Mouse (Mus musculus) heart, embryonic 13.5 days (tissue): ENCODE results near the gene Ly6g6c. TPM values are rescaled to one million over a fixed set of nuclear protein-coding genes. Genes with fewer than 3 reads are reported as not detected.
A peak's percentile ranks its signal among the peaks of the same experiment; 100 is the strongest.

ENCODE experiments used
- ATAC-seq: fragments of 200-750 bp; cut with Nextera tagmentation; 2 replicates; pipeline ENCODE4 v1.8.0; 2017; ENCODE audit warnings: moderate TSS enrichment; ENCODE audit not compliant: insufficient number of reproducible peaks, low FRiP score, low TSS enrichment; ENCODE audit errors: extremely low read depth
- H3K27ac ChIP-seq: fragments of 300-500 bp; sonication (generic); replicated peaks from 2 replicates; pipeline ENCODE4 v1.5.1; 2015; ENCODE audit warnings: moderate library complexity, mild to moderate bottlenecking, inconsistent platforms
- H3K27me3 ChIP-seq: fragments of 300-500 bp; sonication (generic); replicated peaks from 2 replicates; pipeline ENCODE4 v1.6.1; 2015; ENCODE audit warnings: mild to moderate bottlenecking, inconsistent platforms
- H3K36me3 ChIP-seq: fragments of 300-500 bp; sonication (generic); 2 replicates; pipeline ENCODE4 v1.6.1; 2015; ENCODE audit warnings: mild to moderate bottlenecking, inconsistent platforms
- H3K4me1 ChIP-seq: fragments of 300-500 bp; sonication (generic); 2 replicates; pipeline ENCODE4 v1.6.1; 2015; ENCODE audit warnings: inconsistent platforms
- H3K4me2 ChIP-seq: fragments of 300-500 bp; sonication (generic); 2 replicates; pipeline ENCODE4 v1.6.1; 2015; ENCODE audit warnings: inconsistent platforms, mild to moderate bottlenecking, moderate library complexity
- H3K4me3 ChIP-seq: fragments of 300-500 bp; sonication (generic); 2 replicates; pipeline ENCODE4 v1.5.1; 2015; ENCODE audit warnings: moderate library complexity, mild to moderate bottlenecking, inconsistent platforms
- H3K9ac ChIP-seq: fragments of 300-500 bp; sonication (generic); 2 replicates; pipeline ENCODE4 v1.6.1; 2015; ENCODE audit warnings: inconsistent platforms, mild to moderate bottlenecking, moderate library complexity
- H3K9me3 ChIP-seq: fragments of 300-500 bp; sonication (generic); 2 replicates; pipeline ENCODE4 v1.6.1; 2016; ENCODE audit warnings: inconsistent platforms
- WGBS: fragments of 180-500 bp; shearing (Covaris S2); methylation state at CpG from one replicate; pipeline ENCODE4 v1.1.7; 2015; ENCODE audit warnings: mixed read lengths; 5-methylcytosine and 5-hydroxymethylcytosine counted together
- polyA plus RNA-seq: library from polyadenylated mRNA; unstranded; fragments of >200 nt; fragmentation: Nextera tagmentation; extraction: Ambion mirVana; gene quantifications from 2 replicates; pipeline ENCODE4 v1.2.1, GENCODE M21; 2015

The Ly6g6c gene
- polyA plus RNA-seq, 1 experiment from 2014 or later: not detected

DNA sequence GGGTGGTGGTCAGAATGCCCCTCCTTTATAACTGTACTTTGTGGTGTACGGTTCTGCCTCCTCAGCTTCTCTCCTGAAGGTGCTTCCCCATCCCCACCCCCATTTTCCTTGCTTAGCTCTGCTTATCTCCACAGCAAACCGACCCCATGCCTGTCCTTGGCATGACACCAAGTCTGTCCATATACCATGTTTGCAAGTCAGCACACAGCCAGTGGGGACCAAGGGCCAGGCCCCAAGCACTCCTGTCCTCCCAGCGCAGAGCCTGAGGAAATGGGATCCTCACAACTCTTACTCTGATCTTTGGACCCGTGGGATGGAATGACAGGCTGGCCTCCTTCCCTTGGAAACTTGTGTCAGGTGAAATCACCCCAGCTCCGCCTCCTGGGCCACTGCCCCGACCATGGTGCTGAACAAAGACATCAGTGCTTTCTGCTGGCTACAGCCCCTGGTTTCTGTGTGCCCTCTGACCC is 38.1 kb downstream of the Ly6g6c start:
- H3K4me2 ChIP-seq: no peak overlapping the region

GRCm38 (mm10) chr17:35104079-35104478 is 38.9 kb downstream of the Ly6g6c start:
- no peak overlapping the region for H3K4me3 ChIP-seq
- H3K36me3 ChIP-seq: peaks cover 48% of the 10 kb centered on the region
- H3K9me3 ChIP-seq: no peaks in the 10 kb centered on the region
- no peak overlapping the region for H3K4me2 ChIP-seq
- H3K4me1 ChIP-seq: peaks cover 30% of the 10 kb centered on the region
- H3K9ac ChIP-seq: no peak overlapping the region
- ATAC-seq: no peak
- H3K27ac ChIP-seq: no peak overlapping the region
- WGBS: 79% methylated on average over 7 of the region's 7 CpGs
- H3K27me3 ChIP-seq: no peaks in the 10 kb centered on the region

More for the DNA sequence above, 38.1 kb downstream of the Ly6g6c start:
- Histone ChIP-seq H3K27me3 (no peaks in the 10 kb centered on the region), H3K9ac (peak overlapping the region; percentile 50; the same call in 1 of the 2 replicates), H3K36me3 (peaks cover 56% of the 10 kb centered on the region), H3K4me1 (peaks cover 30% of the 10 kb centered on the region), H3K27ac (peak overlapping the region; percentile 42), H3K4me3 (no peak overlapping the region), H3K9me3 (no peaks in the 10 kb centered on the region)
- ATAC-seq: no peak
- 41% methylated on average over 6 of the region's 6 CpGs for WGBS

- Histone ChIP-seq H3K27me3 (no peaks in the 10 kb centered on the region), H3K36me3 (peaks cover 41% of the 10 kb centered on the region), H3K9ac (peak overlapping the region; percentile 50; the same call in 1 of the 2 replicates), H3K9me3 (no peaks in the 10 kb centered on the region), H3K4me3 (no peak overlapping the region), H3K4me2 (no peak overlapping the region), H3K4me1 (peaks cover 30% of the 10 kb centered on the region), H3K27ac (no peak overlapping the region)
- 48% methylated on average over 6 of the region's 6 CpGs for WGBS
- no peak for ATAC-seq
Observed at GRCm38 (mm10) chr17:35104754-35105153, 39.6 kb downstream of the Ly6g6c start.

GRCm38 (mm10) chr17:35105740-35106389 is 40.7 kb downstream of the Ly6g6c start:
- 29% methylated on average over 13 of the region's 13 CpGs for WGBS
- Histone ChIP-seq H3K36me3 (peaks cover 30% of the 10 kb centered on the region), H3K4me2 (peak overlapping the region; percentile 33), H3K27ac (no peak overlapping the region), H3K4me1 (peaks cover 30% of the 10 kb centered on the region), H3K9me3 (no peaks in the 10 kb centered on the region), H3K4me3 (no peak overlapping the region), H3K9ac (peak overlapping the region; percentile 56), H3K27me3 (no peaks in the 10 kb centered on the region)
- no peak for ATAC-seq

DNA sequence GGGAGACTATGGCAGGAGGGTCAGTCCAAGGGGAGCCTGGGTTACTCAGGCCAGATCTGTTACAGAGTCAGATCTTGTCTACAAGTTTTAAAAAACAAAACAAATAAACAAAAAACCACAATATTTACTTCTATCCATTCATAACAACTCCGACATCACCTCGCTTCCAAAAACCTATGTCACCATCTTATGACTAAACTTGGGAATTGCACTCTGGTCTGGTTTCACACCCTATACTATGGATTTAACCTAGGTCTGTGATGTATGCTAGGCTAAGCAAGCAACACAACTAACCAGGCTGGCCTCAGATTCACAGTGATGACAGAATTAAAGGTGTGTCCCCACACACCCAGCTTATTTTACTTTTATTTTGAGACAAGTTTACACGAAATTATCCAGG is 41.3 kb downstream of the Ly6g6c start:
- ATAC-seq: no peak
- 52% methylated on average over 3 of the region's 3 CpGs for WGBS
- no peak overlapping the region for H3K27ac ChIP-seq
- peaks cover 28% of the 10 kb centered on the region for H3K4me1 ChIP-seq
- peak overlapping the region; percentile 56; the same call in 1 of the 2 replicates for H3K9ac ChIP-seq
- no peak overlapping the region for H3K4me3 ChIP-seq
- no peaks in the 10 kb centered on the region for H3K9me3 ChIP-seq
- no peaks in the 10 kb centered on the region for H3K27me3 ChIP-seq
- no peak overlapping the region for H3K4me2 ChIP-seq
- H3K36me3 ChIP-seq: peaks cover 24% of the 10 kb centered on the region

DNA sequence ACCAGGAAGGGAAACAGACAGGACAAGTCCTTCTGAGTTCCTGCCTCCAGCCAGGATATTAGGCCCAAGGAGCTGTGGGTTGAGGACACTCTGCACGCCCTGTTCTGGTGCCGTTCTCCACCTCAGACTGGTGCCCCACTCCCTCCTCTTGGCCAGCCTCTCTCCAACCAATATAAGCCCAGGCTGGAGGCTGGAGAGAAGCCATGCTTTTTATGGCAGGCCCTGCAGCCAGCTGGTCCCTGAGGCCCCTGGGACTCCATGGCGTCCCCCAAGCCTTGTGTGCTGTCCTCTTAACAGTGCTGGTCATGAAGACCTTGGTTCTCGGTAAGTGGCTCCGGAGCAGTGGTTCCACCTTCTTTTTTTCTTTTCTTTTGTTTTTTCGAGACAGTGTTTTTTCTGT is 42.9 kb downstream of the Ly6g6c start, which contains the start of gene Ly6g5c:
Ly6g5c (plus strand) TSS at position 183 of the 400 bp plus-strand sequence.
- H3K4me1 ChIP-seq: peaks cover 14% of the 10 kb centered on the region
- H3K36me3 ChIP-seq: peaks cover 8% of the 10 kb centered on the region
- no peak within 1 kb of the TSS for H3K27ac ChIP-seq
- no peaks in the 10 kb centered on the region; the same call in 1 of the 2 replicates for H3K27me3 ChIP-seq
- no peak within 1 kb of the TSS for H3K4me2 ChIP-seq
- WGBS: 78% methylated on average over 6 of the region's 6 CpGs
- ATAC-seq: no peak
- no peak within 1 kb of the TSS for H3K9ac ChIP-seq
- H3K9me3 ChIP-seq: no peaks in the 10 kb centered on the region
- H3K4me3 ChIP-seq: no peak within 1 kb of the TSS

DNA sequence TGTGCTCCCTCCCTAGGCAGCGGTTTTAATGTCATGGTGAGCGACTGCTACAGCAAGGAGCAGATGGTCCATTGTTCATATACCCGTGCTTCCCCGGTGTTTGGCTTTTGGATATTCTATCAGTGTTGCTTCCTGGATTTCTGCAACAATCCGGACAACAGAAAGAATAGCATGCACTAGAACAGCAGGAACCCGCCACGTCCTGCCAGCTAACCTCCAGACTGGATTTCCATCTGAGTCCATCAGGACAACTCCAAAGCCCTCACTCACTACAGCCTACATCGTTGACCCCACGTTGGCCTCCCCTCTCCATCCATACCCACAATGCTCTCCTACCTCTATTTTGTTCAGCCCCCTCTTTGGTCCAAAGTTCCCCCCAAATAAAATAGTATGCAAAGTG is 46.6 kb downstream of the Ly6g6c start:
- WGBS: 60% methylated on average over 9 of the region's 9 CpGs
- no peak overlapping the region; the same call in 1 of the 2 replicates for H3K9ac ChIP-seq
- H3K4me1 ChIP-seq: no peaks in the 10 kb centered on the region
- peaks cover 30% of the 10 kb centered on the region for H3K36me3 ChIP-seq
- peak overlapping the region; percentile 33 for H3K4me2 ChIP-seq
- H3K27me3 ChIP-seq: no peaks in the 10 kb centered on the region; the same call in 1 of the 2 replicates
- no peaks in the 10 kb centered on the region for H3K9me3 ChIP-seq
- no peak for ATAC-seq
- H3K27ac ChIP-seq: peak overlapping the region; percentile 45
- no peak overlapping the region for H3K4me3 ChIP-seq

- Histone ChIP-seq H3K4me3 (no peak within 1 kb of the TSS), H3K27me3 (no peaks in the 10 kb centered on the region; the same call in 1 of the 2 replicates), H3K9me3 (no peaks in the 10 kb centered on the region), H3K4me2 (no peak within 1 kb of the TSS), H3K9ac (no peak within 1 kb of the TSS), H3K36me3 (peaks cover 63% of the 10 kb centered on the region), H3K27ac (no peak within 1 kb of the TSS), H3K4me1 (peaks cover 9% of the 10 kb centered on the region)
- ATAC-seq: no peak
- 82% methylated on average over 8 of the region's 8 CpGs for WGBS
Observed at GRCm38 (mm10) chr17:35115046-35116019, 50.1 kb downstream of the Ly6g6c start, which contains the start of gene Ly6g5b. Gene Ly6g5b (minus strand): TSS chr17:35115428.

Other genes with a start within 250 kb of the Ly6g6c start
- gene Stk19, start 228.4 kb upstream of the Ly6g6c start, polyA plus RNA-seq: 17.4 and 18.3 TPM in 2 replicates
- 32.3 and 34.9 TPM in 2 replicates for gene Dxo, start 228.4 kb upstream of the Ly6g6c start, polyA plus RNA-seq
- 27.3 and 30.6 TPM in 2 replicates for gene Skiv2l, start 215.2 kb upstream of the Ly6g6c start, polyA plus RNA-seq
- 68.5 and 70.9 TPM in 2 replicates for gene Nelfe, start 215.0 kb upstream of the Ly6g6c start, polyA plus RNA-seq
- 2.3 and 5.6 TPM in 2 replicates for gene Cfb, start 202.9 kb upstream of the Ly6g6c start, polyA plus RNA-seq
- gene Zbtb12, start 185.9 kb upstream of the Ly6g6c start, polyA plus RNA-seq: 1.5 and 2.0 TPM in 2 replicates
- not detected in 2 replicates for gene Gm20547, start 183.3 kb upstream of the Ly6g6c start, polyA plus RNA-seq
- gene C2, start 167.1 kb upstream of the Ly6g6c start, polyA plus RNA-seq: 0.84 and 1.9 TPM in 2 replicates
- gene Ehmt2, start 166.9 kb upstream of the Ly6g6c start, polyA plus RNA-seq: 38.8 and 42.4 TPM in 2 replicates
- 0.15 TPM in 1 of 2 replicates, not detected in the other for gene Slc44a4, start 150.9 kb upstream of the Ly6g6c start, polyA plus RNA-seq
- gene Neu1, start 134.1 kb upstream of the Ly6g6c start, polyA plus RNA-seq: 18.1 and 19.2 TPM in 2 replicates
- gene Hspa1b, start 106.2 kb upstream of the Ly6g6c start, polyA plus RNA-seq: 0.19 and 0.20 TPM in 2 replicates
- not detected in 2 replicates for gene Gm20481, start 95.5 kb upstream of the Ly6g6c start, polyA plus RNA-seq
- 3.9 TPM in 2 replicates for gene Hspa1a, start 93.2 kb upstream of the Ly6g6c start, polyA plus RNA-seq
- gene Hspa1l, start 92.7 kb upstream of the Ly6g6c start, polyA plus RNA-seq: 2.1 and 2.2 TPM in 2 replicates
- 145 and 153 TPM in 2 replicates for gene Lsm2, start 83.5 kb upstream of the Ly6g6c start, polyA plus RNA-seq
- gene Vars, start 64.4 kb upstream of the Ly6g6c start, polyA plus RNA-seq: 59.9 and 63.0 TPM in 2 replicates
- gene Vwa7, start 48.8 kb upstream of the Ly6g6c start, polyA plus RNA-seq: 0.45 and 0.52 TPM in 2 replicates
- 3.2 and 4.2 TPM in 2 replicates for gene Sapcd1, start 37.4 kb upstream of the Ly6g6c start, polyA plus RNA-seq
- 4.0 and 4.1 TPM in 2 replicates for gene Msh5, start 18.6 kb upstream of the Ly6g6c start, polyA plus RNA-seq
- 351 and 389 TPM in 2 replicates for gene Clic1, start 15.4 kb upstream of the Ly6g6c start, polyA plus RNA-seq
- 194 and 207 TPM in 2 replicates for gene Ddah2, start 6.4 kb upstream of the Ly6g6c start, polyA plus RNA-seq
- gene Mpig6b, start 796 bp downstream of the Ly6g6c start, polyA plus RNA-seq: 0.92 and 1.4 TPM in 2 replicates
- gene Ly6g6e, start 11.5 kb downstream of the Ly6g6c start, polyA plus RNA-seq: 0.36 and 0.62 TPM in 2 replicates
- 1.7 and 1.9 TPM in 2 replicates for gene Ly6g6d, start 12.7 kb downstream of the Ly6g6c start, polyA plus RNA-seq
- gene Ly6g6f, start 20.2 kb downstream of the Ly6g6c start, polyA plus RNA-seq: 0.73 and 1.0 TPM in 2 replicates
- gene Abhd16a, start 23.9 kb downstream of the Ly6g6c start, polyA plus RNA-seq: 67.0 and 69.5 TPM in 2 replicates
- not detected in 2 replicates for gene Ly6g5c, start 42.9 kb downstream of the Ly6g6c start, polyA plus RNA-seq
- gene Ly6g5b, start 50.0 kb downstream of the Ly6g6c start, polyA plus RNA-seq: 0.40 and 0.80 TPM in 2 replicates
- 10.7 and 14.1 TPM in 2 replicates for gene Gpank1, start 56.1 kb downstream of the Ly6g6c start, polyA plus RNA-seq
- gene Csnk2b, start 56.7 kb downstream of the Ly6g6c start, polyA plus RNA-seq: 215 and 231 TPM in 2 replicates
- gene D17H6S53E, start 61.0 kb downstream of the Ly6g6c start, polyA plus RNA-seq: 8.7 and 9.7 TPM in 2 replicates
- gene Apom, start 66.7 kb downstream of the Ly6g6c start, polyA plus RNA-seq: 2.2 and 19.0 TPM in 2 replicates
- 45.1 and 46.1 TPM in 2 replicates for gene Bag6, start 69.8 kb downstream of the Ly6g6c start, polyA plus RNA-seq
- 124 and 130 TPM in 2 replicates for gene Prrc2a, start 99.5 kb downstream of the Ly6g6c start, polyA plus RNA-seq
- 6.5 and 7.8 TPM in 2 replicates for gene Aif1, start 110.7 kb downstream of the Ly6g6c start, polyA plus RNA-seq
- 8.6 and 9.9 TPM in 2 replicates for gene Lst1, start 123.1 kb downstream of the Ly6g6c start, polyA plus RNA-seq
- 0.64 TPM in 1 of 2 replicates, not detected in the other for gene Ltb, start 129.1 kb downstream of the Ly6g6c start, polyA plus RNA-seq
- gene Tnf, start 136.6 kb downstream of the Ly6g6c start, polyA plus RNA-seq: 0.12 and 0.23 TPM in 2 replicates
- not detected in 2 replicates for gene Lta, start 140.0 kb downstream of the Ly6g6c start, polyA plus RNA-seq
- gene Gm16181, start 155.4 kb downstream of the Ly6g6c start, polyA plus RNA-seq: not detected in 2 replicates
- gene Atp6v1g2, start 168.3 kb downstream of the Ly6g6c start, polyA plus RNA-seq: 10.6 and 10.7 TPM in 2 replicates
- 7.6 and 8.1 TPM in 2 replicates for gene Nfkbil1, start 170.4 kb downstream of the Ly6g6c start, polyA plus RNA-seq
- gene Ddx39b, start 176.4 kb downstream of the Ly6g6c start, polyA plus RNA-seq: 279 TPM in 2 replicates
- gene H2-D1, start 197.3 kb downstream of the Ly6g6c start, polyA plus RNA-seq: 43.4 and 48.6 TPM in 2 replicates